Mouse (Mus musculus) myocyte (in vitro differentiated cells): Measurements from ENCODE around the gene Gdf11. TPM values are rescaled to one million over a fixed set of nuclear protein-coding genes. Genes with fewer than 3 reads are reported as not detected.

ENCODE experiments used
- H3K27me3 ChIP-seq: one replicate; pipeline ENCODE4 v1.6.1; 2011; ENCODE audit not compliant: control insufficient read depth, insufficient read depth, insufficient read length
- H3K36me3 ChIP-seq: one replicate; pipeline ENCODE4 v1.6.1; 2011; ENCODE audit not compliant: control insufficient read depth, insufficient read depth
- H3K4me2 ChIP-seq: one replicate; pipeline ENCODE4 v1.6.1; 2011; ENCODE audit warnings: low read depth, control low read depth
- H3K4me3 ChIP-seq: one replicate; pipeline ENCODE4 v1.5.1; 2011; ENCODE audit warnings: mild to moderate bottlenecking, control low read depth, moderate library complexity
- H3K79me2 ChIP-seq: one replicate; pipeline ENCODE4 v1.6.1; 2011; ENCODE audit not compliant: control insufficient read depth, insufficient read depth
- H3ac ChIP-seq: one replicate; pipeline ENCODE4 v1.6.1; 2011; ENCODE audit not compliant: control insufficient read depth, insufficient read length
- CEBPB ChIP-seq: IDR thresholded peaks from 2 replicates; pipeline ENCODE4 v1.6.1; 2011; ENCODE audit warnings: mild to moderate bottlenecking, moderate library complexity; ENCODE audit not compliant: poor library complexity, insufficient read depth, severe bottlenecking
- E2F4 ChIP-seq: IDR thresholded peaks from one replicate; pipeline ENCODE4 v1.6.1; 2011; ENCODE audit warnings: mild to moderate bottlenecking, control low read depth, moderate library complexity; ENCODE audit not compliant: insufficient read depth
- MAX ChIP-seq: IDR thresholded peaks from one replicate; pipeline ENCODE4 v1.6.1; 2011; ENCODE audit warnings: low read depth, mild to moderate bottlenecking, control low read depth
- MYOD1 ChIP-seq, 3 experiments: IDR thresholded peaks; one replicate each; pipeline ENCODE4 v1.6.1; 2011; ENCODE audit warnings: control low read depth in 2 of 3, low read depth in 2 of 3, mild to moderate bottlenecking in 2 of 3, moderate library complexity in 1 of 3; ENCODE audit not compliant: insufficient read length in 2 of 3, control insufficient read depth in 1 of 3
- MYOG ChIP-seq, 3 experiments: IDR thresholded peaks; one replicate each; pipeline ENCODE4 v1.6.1; 2011; ENCODE audit warnings: control low read depth in 2 of 3, low read depth in 2 of 3, mild to moderate bottlenecking in 2 of 3; ENCODE audit not compliant: insufficient read length in 2 of 3, control insufficient read depth in 1 of 3, insufficient read depth in 1 of 3
- POLR2A ChIP-seq: IDR thresholded peaks from one replicate; pipeline ENCODE4 v1.6.1; 2011; ENCODE audit warnings: low read depth, mild to moderate bottlenecking, control low read depth, moderate library complexity; ENCODE audit not compliant: insufficient read length
- POLR2AphosphoS2 ChIP-seq: IDR thresholded peaks from one replicate; pipeline ENCODE4 v1.6.1; 2011; ENCODE audit warnings: low read depth, control low read depth; ENCODE audit not compliant: insufficient read length
- REST ChIP-seq: IDR thresholded peaks from one replicate; pipeline ENCODE4 v1.6.1; 2011; ENCODE audit warnings: mild to moderate bottlenecking, control low read depth, moderate library complexity; ENCODE audit not compliant: insufficient read depth, insufficient read length
- SRF ChIP-seq: IDR thresholded peaks from one replicate; pipeline ENCODE4 v1.6.1; 2011; ENCODE audit warnings: low read depth; ENCODE audit not compliant: control insufficient read depth, insufficient read length
- TCF12 ChIP-seq: IDR thresholded peaks from one replicate; pipeline ENCODE4 v1.6.1; 2011; ENCODE audit warnings: mild to moderate bottlenecking, control low read depth; ENCODE audit not compliant: poor library complexity, insufficient read depth, severe bottlenecking
- TCF3 ChIP-seq: IDR thresholded peaks from one replicate; pipeline ENCODE4 v1.6.1; 2011; ENCODE audit warnings: low read depth, control low read depth; ENCODE audit not compliant: insufficient read length
- USF1 ChIP-seq: IDR thresholded peaks from one replicate; pipeline ENCODE4 v1.6.1; 2011; ENCODE audit warnings: low read depth, mild to moderate bottlenecking, control low read depth, moderate library complexity
- polyA plus RNA-seq: library from polyadenylated mRNA; unstranded; fragments of >200 nt; fragmentation: generic; extraction: Trizol; gene quantifications from one replicate; pipeline ENCODE4 v1.2.1, GENCODE M21; 2012; ENCODE audit warnings: missing spikeins

Gene Gdf11
- polyA plus RNA-seq, 1 experiment: 17.9 TPM

GRCm38 (mm10) chr10:128897501-128897900 lies 6.0 kb upstream of the Gdf11 start:
- Histone ChIP-seq H3K27me3 (no peaks in the 10 kb centered on the region), H3K4me2 (no peak overlapping the region), H3ac (no peak overlapping the region), H3K36me3 (no peaks in the 10 kb centered on the region), H3K4me3 (no peak overlapping the region), H3K79me2 (no peaks in the 10 kb centered on the region)
- TF ChIP-seq MYOG (IDR thresholded peaks at IDR 0.05; ENCODE audit: control insufficient read depth in 1 of 3, insufficient read depth in 1 of 3, insufficient read length in 2 of 3, low read depth in 2 of 3): no peak
- no peak for TF ChIP-seq MYOD1 (IDR thresholded peaks at IDR 0.05; ENCODE audit: control insufficient read depth in 1 of 3, insufficient read length in 2 of 3, low read depth in 2 of 3)
- no peak for TF ChIP-seq CEBPB
- TF ChIP-seq MAX: no peak
- no peak for TF ChIP-seq POLR2AphosphoS2
- TF ChIP-seq SRF: no peak
- no peak for TF ChIP-seq TCF12
- no peak for TF ChIP-seq POLR2A
- TF ChIP-seq USF1: no peak
- TF ChIP-seq REST: no peak
- no peak for TF ChIP-seq E2F4

- Histone ChIP-seq H3K4me2 (no peak overlapping the region), H3K79me2 (no peaks in the 10 kb centered on the region), H3K27me3 (no peaks in the 10 kb centered on the region), H3K4me3 (no peak overlapping the region), H3K36me3 (no peaks in the 10 kb centered on the region), H3ac (no peak overlapping the region)
- no peak for TF ChIP-seq POLR2AphosphoS2
- no peak for TF ChIP-seq MAX
- no peak for TF ChIP-seq POLR2A
- TF ChIP-seq SRF: no peak
- TF ChIP-seq MYOD1 (IDR thresholded peaks at IDR 0.05; ENCODE audit: control insufficient read depth in 1 of 3, insufficient read length in 2 of 3, low read depth in 2 of 3): no peak
- TF ChIP-seq CEBPB: no peak
- no peak for TF ChIP-seq REST
- TF ChIP-seq TCF12: no peak
- no peak for TF ChIP-seq TCF3
- TF ChIP-seq E2F4: no peak
- no peak for TF ChIP-seq USF1
Observed at GRCm38 (mm10) chr10:128896807-128897206, 5.3 kb upstream of the Gdf11 start.

GRCm38 (mm10) chr10:128895952-128896693 lies 4.6 kb upstream of the Gdf11 start:
- TF ChIP-seq MAX: no peak
- TF ChIP-seq E2F4: no peak
- TF ChIP-seq TCF12: no peak
- TF ChIP-seq MYOG (IDR thresholded peaks at IDR 0.05; ENCODE audit: control insufficient read depth in 1 of 3, insufficient read depth in 1 of 3, insufficient read length in 2 of 3, low read depth in 2 of 3): no peak
- TF ChIP-seq MYOD1 (IDR thresholded peaks at IDR 0.05; ENCODE audit: control insufficient read depth in 1 of 3, insufficient read length in 2 of 3, low read depth in 2 of 3): no peak
- no peak for TF ChIP-seq POLR2AphosphoS2
- H3K36me3 ChIP-seq: no peaks in the 10 kb centered on the region
- H3K4me3 ChIP-seq: no peak overlapping the region
- H3K27me3 ChIP-seq: no peaks in the 10 kb centered on the region
- H3ac ChIP-seq: no peak overlapping the region
- no peaks in the 10 kb centered on the region for H3K79me2 ChIP-seq
- peak overlapping the region; percentile 64 for H3K4me2 ChIP-seq

- H3K4me3 ChIP-seq: no peak overlapping the region
Observed at GRCm38 (mm10) chr10:128895437-128895836, 3.9 kb upstream of the Gdf11 start.

More at GRCm38 (mm10) chr10:128895437-128895836, 3.9 kb upstream of the Gdf11 start:
- no peaks in the 10 kb centered on the region for H3K36me3 ChIP-seq
- TF ChIP-seq TCF3 (no peak), CEBPB (no peak), MYOG (IDR thresholded peaks at IDR 0.05; ENCODE audit: control insufficient read depth in 1 of 3, insufficient read depth in 1 of 3, insufficient read length in 2 of 3, low read depth in 2 of 3) (no peak), REST (no peak), MAX (no peak), USF1 (no peak), POLR2A (no peak), SRF (no peak), MYOD1 (IDR thresholded peaks at IDR 0.05; ENCODE audit: control insufficient read depth in 1 of 3, insufficient read length in 2 of 3, low read depth in 2 of 3) (no peak)
- H3ac ChIP-seq: no peak overlapping the region
- H3K79me2 ChIP-seq: peaks cover 2% of the 10 kb centered on the region
- peak overlapping the region; percentile 64 for H3K4me2 ChIP-seq
- H3K27me3 ChIP-seq: no peaks in the 10 kb centered on the region
